Mouse (Mus musculus) induced T-regulatory cell, adult 2 months (primary cell): ENCODE measurements around the gene Ppp1r2.

Source experiments
- DNase-seq: peaks from one replicate; pipeline ENCODE4 v3.0.0-alpha.2; 2012; ENCODE audit warnings: low read depth

Gene Ppp1r2

GRCm38 (mm10) chr16:31233541-31234339 is 41.3 kb downstream of the Ppp1r2 start:
- peak; percentile 81 for DNase-seq

GRCm38 (mm10) chr16:31233167-31233498 is 41.9 kb downstream of the Ppp1r2 start:
- DNase-seq, result no peak

- DNase-seq, result no peak
Observed at GRCm38 (mm10) chr16:31232491-31233166, 42.4 kb downstream of the Ppp1r2 start.

DNA sequence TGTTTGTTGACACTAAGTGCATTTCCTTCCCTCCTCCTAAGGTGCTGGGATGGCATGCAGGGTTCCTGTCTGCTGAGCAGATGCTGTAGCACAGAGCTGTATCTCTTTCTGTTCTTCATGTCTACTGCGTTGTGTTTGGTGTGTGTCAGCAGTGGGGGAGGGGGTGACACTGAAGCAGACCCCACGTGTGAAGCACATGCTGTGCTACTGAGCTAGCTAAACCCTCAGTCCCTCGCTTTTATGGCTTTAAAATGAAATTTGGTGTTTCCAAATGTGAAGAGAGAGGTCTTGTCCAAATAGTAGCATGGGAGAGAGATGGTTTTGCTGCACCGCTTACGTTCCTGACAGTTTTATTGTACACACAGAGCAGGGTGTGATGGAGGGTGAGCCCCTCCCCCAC is 43.5 kb downstream of the Ppp1r2 start:
- DNase-seq, result no peak

DNA sequence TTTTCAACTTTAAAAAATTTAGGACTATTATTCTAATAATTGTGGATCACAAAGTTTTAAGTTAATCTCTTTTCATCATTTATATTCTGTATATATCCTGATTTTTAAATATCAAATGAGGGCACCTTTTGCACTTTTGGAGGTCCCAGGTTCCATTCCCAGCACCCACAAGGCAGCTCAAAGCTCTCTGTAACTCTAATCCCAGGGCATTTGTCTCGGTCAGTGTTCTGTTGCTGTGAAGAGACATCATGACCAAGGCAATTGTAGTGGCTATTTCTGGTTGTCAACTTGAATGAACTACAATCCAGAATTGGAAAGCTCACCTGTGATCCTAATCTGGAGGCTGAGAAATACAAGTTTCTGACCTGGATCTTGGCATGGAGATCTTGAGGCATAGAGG is 47.3 kb downstream of the Ppp1r2 start:
- DNase-seq, result no peak

DNA sequence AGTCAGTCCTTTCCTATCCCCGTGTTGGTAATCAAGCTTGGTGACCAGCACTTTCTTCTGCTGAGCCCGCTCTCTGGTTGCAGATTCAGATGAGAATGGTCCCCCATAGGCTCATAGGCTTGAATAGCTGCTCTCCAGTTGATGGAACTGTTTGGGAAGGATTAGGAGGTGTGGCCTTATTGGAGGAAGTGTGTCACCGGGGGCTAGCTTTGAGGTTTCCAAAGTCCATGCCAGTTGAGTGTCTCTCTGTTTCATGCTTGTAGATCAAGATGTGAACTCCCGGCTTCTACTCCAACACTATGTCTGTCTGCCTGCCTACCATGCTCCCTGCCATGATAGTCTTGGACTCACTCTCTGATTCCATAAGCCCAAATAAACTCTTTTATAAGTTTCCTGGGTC is 59.8 kb downstream of the Ppp1r2 start:
- no peak for DNase-seq

DNA sequence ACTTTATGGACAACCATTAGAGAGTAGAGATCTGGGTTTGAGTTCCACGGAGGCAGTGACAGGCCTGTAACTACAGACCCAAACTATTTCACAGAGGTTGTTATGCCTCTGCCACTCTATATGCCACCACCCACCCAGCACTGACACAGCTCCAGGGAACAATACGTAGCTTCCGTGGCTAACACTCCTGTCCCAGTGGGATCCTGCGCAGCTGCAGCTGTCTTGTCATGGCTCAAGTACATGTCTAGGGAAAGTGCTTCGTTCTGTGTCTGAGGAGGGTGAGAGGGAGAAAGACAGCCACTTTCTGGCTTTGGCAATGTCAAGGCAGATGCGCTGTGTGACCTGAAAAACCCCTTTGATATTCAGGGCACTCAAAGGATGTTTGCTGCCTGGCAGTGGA is 61.6 kb downstream of the Ppp1r2 start:
- DNase-seq, result no peak

DNA sequence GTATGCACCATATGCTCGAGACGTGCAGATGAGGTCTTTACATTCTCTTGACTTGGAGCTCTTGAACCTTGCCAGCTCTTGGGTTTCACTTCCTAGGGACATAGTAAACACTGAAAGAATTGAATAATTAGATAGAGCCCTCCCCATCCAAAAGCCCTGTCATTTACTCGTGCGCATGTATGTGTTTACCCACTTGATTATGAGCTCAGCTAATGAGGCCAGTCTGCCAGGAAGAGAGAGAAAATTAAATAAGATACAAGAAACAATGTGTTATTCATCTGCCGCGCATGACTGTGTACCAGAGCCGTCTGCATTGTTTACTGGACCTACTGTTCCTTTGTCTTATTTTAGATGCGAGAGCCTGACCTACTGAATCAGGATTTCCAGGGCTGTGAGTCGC is 63.6 kb downstream of the Ppp1r2 start:
- no peak for DNase-seq

DNA sequence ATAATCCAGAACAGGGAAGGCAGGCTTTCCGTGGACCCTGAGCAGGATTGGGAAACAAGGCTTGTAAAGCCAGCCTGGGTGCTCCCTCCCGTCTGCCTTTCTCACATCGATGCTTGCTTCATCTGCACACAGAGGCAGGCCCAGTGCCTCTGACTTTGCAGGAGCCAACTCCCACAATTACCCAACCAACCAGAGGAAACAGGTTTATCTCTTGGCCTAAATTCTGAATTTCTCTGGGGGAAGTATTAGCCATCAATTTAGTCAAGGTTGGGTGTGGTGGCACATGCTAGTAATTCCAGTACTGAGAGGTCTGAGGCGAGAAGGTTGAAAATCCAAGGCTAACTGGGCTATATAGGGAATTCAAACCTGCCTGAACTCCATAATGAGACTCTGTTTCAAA is 64.6 kb downstream of the Ppp1r2 start:
- DNase-seq, result no peak

DNA sequence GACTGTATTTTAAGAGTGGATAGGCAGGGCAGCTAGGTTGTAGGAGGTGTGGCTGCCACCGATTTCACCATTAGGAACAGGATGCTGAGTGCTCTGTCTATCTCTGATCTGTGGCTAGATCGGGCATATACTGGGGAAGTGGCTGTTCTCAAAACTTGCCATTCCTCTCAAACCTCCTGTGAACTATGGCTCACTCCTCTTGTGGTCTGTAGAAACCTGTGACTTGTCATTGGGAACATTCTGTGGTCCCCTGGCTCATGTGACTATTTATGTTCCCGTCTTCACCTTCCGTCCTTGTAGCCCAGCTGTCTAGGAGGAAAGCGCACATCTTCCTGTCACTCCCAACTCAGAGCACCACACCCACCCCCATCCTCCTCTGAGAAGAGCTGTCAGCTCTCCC is 65.2 kb downstream of the Ppp1r2 start:
- peak; percentile 69 for DNase-seq

DNA sequence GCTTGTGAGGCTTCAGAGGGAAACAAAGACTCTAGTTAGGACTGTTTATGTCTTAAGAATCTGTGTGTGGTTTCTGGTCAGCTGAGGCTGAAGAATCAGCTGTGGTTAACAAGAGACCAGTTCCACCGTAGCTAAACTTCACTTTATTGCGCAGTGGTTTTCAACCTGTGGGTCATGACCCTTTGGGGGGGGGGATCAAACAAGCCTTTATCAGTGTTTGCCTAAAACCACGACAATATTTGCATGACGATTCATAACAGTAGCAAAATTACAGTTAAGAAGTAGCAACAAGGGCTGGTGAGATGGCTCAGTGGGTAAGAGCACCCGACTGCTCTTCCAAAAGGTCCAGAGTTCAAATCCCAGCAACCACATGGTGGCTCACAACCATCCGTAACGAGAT is 69.4 kb downstream of the Ppp1r2 start:
- peak; percentile 72 for DNase-seq

DNA sequence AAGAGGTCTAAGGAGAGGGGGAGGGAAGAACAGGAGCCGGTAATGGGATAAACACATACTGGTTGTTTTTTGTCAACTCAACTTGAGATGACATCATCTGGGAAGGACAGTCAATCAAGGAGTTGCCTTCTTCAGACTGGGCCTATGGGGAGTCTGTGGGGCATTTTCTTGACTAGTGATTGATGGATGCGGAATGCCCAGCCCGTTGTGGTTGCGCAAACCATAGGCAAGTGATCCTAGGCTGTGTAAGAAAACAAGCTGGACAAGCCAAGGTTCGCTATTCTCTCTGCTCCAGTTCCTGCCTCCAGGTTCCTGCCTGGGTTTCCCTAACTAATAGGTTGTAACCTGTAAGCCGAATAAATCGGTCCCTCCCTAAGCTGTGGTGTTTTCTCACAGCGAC is 69.9 kb downstream of the Ppp1r2 start:
- no peak for DNase-seq

DNA sequence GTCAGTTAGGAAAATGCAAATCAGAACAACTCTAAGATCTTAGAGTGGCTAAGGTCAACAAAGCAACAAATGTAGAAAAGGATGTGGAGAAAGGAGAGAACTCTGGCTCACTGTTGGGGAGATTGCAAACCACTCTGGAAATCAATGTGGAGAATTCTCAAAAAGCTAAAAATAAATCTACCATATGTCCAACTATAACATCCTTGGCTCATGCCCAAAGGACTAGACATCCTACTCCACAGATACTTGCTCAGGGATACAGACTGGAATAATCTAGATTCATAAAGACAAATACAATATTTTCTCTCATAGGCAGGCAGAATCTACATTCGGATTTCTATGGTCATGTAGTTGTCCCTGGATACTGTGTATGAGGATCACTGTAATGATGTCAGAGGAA is 70.9 kb downstream of the Ppp1r2 start:
- no peak for DNase-seq

GRCm38 (mm10) chr16:31201704-31202103 is 73.4 kb downstream of the Ppp1r2 start:
- no peak for DNase-seq
